Mouse (Mus musculus): ENCODE results near the gene Slc8b1.

- TF ChIP-seq POLR2A (IDR thresholded peaks at IDR 0.05; ENCODE audit: borderline replicate concordance, extremely low read depth, low read depth, low read length) (no peak), CTCF (IDR thresholded peaks at IDR 0.05; ENCODE audit: insufficient read depth, low read length) (no peak)
Observed at GRCm38 (mm10) chr5:120576781-120577301, 65.9 kb downstream of the Slc8b1 start.

All from lung, adult 2 months (tissue).